Mouse (Mus musculus): ENCODE measurements at regions not wholly inside any gene's neighbourhood (a gene's known extent, or its start where the extent isn't known, plus 50 kb on each side); places are given as distances from the start of the nearest gene placed in this dataset.

- DNase-seq (ENCODE audit: low spot score in 2 of 2) = no peak
Measured at GRCm38 (mm10) chr5:119486196-119486595, 184.3 kb upstream of the Tbx3 start.

- no peak for DNase-seq (ENCODE audit: low spot score in 2 of 2)
Measured at GRCm38 (mm10) chr5:119487184-119487583, 183.3 kb upstream of the Tbx3 start.

GRCm38 (mm10) chr5:119497501-119497900, 173.0 kb upstream of the Tbx3 start:
- peak in 1 of 2 experiments; percentile 8 for DNase-seq (ENCODE audit: low spot score in 2 of 2)

GRCm38 (mm10) chr5:119498431-119498830, 172.0 kb upstream of the Tbx3 start:
- DNase-seq (ENCODE audit: low spot score in 2 of 2) = no peak

- DNase-seq (ENCODE audit: low spot score in 2 of 2) = no peak
Measured at GRCm38 (mm10) chr5:119507709-119508108, 162.8 kb upstream of the Tbx3 start.

- DNase-seq (ENCODE audit: low spot score in 2 of 2) = no peak
Measured at GRCm38 (mm10) chr5:119518506-119519252, 151.8 kb upstream of the Tbx3 start.

- no peak for DNase-seq (ENCODE audit: low spot score in 2 of 2)
Measured at GRCm38 (mm10) chr5:119524171-119524570, 146.3 kb upstream of the Tbx3 start.

GRCm38 (mm10) chr5:119525960-119526359, 144.5 kb upstream of the Tbx3 start:
- DNase-seq (ENCODE audit: low spot score in 2 of 2) = no peak

- no peak for DNase-seq (ENCODE audit: low spot score in 2 of 2)
Measured at GRCm38 (mm10) chr5:119530009-119530408, 140.5 kb upstream of the Tbx3 start.

GRCm38 (mm10) chr5:119534946-119535345, 135.5 kb upstream of the Tbx3 start:
- no peak for DNase-seq (ENCODE audit: low spot score in 2 of 2)

- DNase-seq (ENCODE audit: low spot score in 2 of 2) = no peak
Measured at GRCm38 (mm10) chr5:119542836-119543235, 127.6 kb upstream of the Tbx3 start.

GRCm38 (mm10) chr5:119543716-119544115, 126.8 kb upstream of the Tbx3 start:
- no peak for DNase-seq (ENCODE audit: low spot score in 2 of 2)

GRCm38 (mm10) chr5:119544681-119545080, 125.8 kb upstream of the Tbx3 start:
- no peak for DNase-seq (ENCODE audit: low spot score in 2 of 2)

- no peak for DNase-seq (ENCODE audit: low spot score in 2 of 2)
Measured at GRCm38 (mm10) chr5:119547070-119547469, 123.4 kb upstream of the Tbx3 start.

- DNase-seq (ENCODE audit: low spot score in 2 of 2) = no peak
Measured at GRCm38 (mm10) chr5:119550916-119551315, 119.6 kb upstream of the Tbx3 start.

- DNase-seq (ENCODE audit: low spot score in 2 of 2) = peak; percentile 38 to 52
Measured at GRCm38 (mm10) chr5:119553469-119553868, 117.0 kb upstream of the Tbx3 start.

GRCm38 (mm10) chr5:119557071-119557470, 113.4 kb upstream of the Tbx3 start:
- DNase-seq (ENCODE audit: low spot score in 2 of 2) = peak in 1 of 2 experiments; percentile 22

- DNase-seq (ENCODE audit: low spot score in 2 of 2) = no peak
Measured at GRCm38 (mm10) chr5:119559696-119560095, 110.8 kb upstream of the Tbx3 start.

- DNase-seq (ENCODE audit: low spot score in 2 of 2) = no peak
Measured at GRCm38 (mm10) chr5:119560392-119560791, 110.1 kb upstream of the Tbx3 start.

- DNase-seq (ENCODE audit: low spot score in 2 of 2) = no peak
Measured at GRCm38 (mm10) chr5:119561531-119561930, 108.9 kb upstream of the Tbx3 start.

GRCm38 (mm10) chr5:119563510-119564351, 106.7 kb upstream of the Tbx3 start:
- no peak for DNase-seq (ENCODE audit: low spot score in 2 of 2)

GRCm38 (mm10) chr5:119567639-119568038, 102.8 kb upstream of the Tbx3 start:
- no peak for DNase-seq (ENCODE audit: low spot score in 2 of 2)

GRCm38 (mm10) chr5:119570054-119570453, 100.4 kb upstream of the Tbx3 start:
- DNase-seq (ENCODE audit: low spot score in 2 of 2) = no peak
